Mouse (Mus musculus) embryonic facial prominence, embryonic 11.5 days (tissue): ENCODE measurements around the gene Irs1. TPM values are rescaled to one million over a fixed set of nuclear protein-coding genes. Genes with fewer than 3 reads are reported as not detected.

ENCODE experiments used
- ATAC-seq: fragments of 200-750 bp; cut with Nextera tagmentation; replicated peaks from 2 replicates; pipeline ENCODE4 v1.8.0; 2017; ENCODE audit warnings: low read depth; ENCODE audit not compliant: insufficient number of reproducible peaks, low FRiP score, low TSS enrichment
- DNase-seq: peaks from one replicate; pipeline ENCODE4 v3.0.0-alpha.2; 2015; ENCODE audit warnings: low spot score
- H3K27ac ChIP-seq: fragments of 300-500 bp; sonication (generic); replicated peaks from 2 replicates; pipeline ENCODE4 v1.5.1; 2014; ENCODE audit warnings: mild to moderate bottlenecking, low read depth, low read length, control low read depth
- H3K27me3 ChIP-seq: fragments of 300-500 bp; sonication (generic); 2 replicates; pipeline ENCODE4 v1.6.1; 2014; ENCODE audit warnings: mild to moderate bottlenecking, low read length, moderate library complexity, mixed read lengths; ENCODE audit not compliant: control insufficient read depth, insufficient read depth
- H3K36me3 ChIP-seq: fragments of 300-500 bp; sonication (generic); replicated peaks from 2 replicates; pipeline ENCODE4 v1.6.1; 2014; ENCODE audit warnings: low read depth, mild to moderate bottlenecking, low read length, moderate library complexity, mixed read lengths; ENCODE audit not compliant: control insufficient read depth, insufficient read depth
- H3K4me1 ChIP-seq: fragments of 300-500 bp; sonication (generic); 2 replicates; pipeline ENCODE4 v1.6.1; 2014; ENCODE audit warnings: low read length, mixed read lengths; ENCODE audit not compliant: control insufficient read depth, insufficient read depth
- H3K4me2 ChIP-seq: fragments of 300-500 bp; sonication (generic); 2 replicates; pipeline ENCODE4 v1.6.1; 2014; ENCODE audit warnings: low read depth, mild to moderate bottlenecking, control low read depth, low read length, moderate library complexity
- H3K4me3 ChIP-seq: fragments of 300-500 bp; sonication (generic); 2 replicates; pipeline ENCODE4 v1.5.1; 2014; ENCODE audit warnings: low read depth, low read length, control low read depth
- H3K9ac ChIP-seq: fragments of 300-500 bp; sonication (generic); replicated peaks from 2 replicates; pipeline ENCODE4 v1.6.1; 2014; ENCODE audit warnings: mild to moderate bottlenecking, control low read depth, low read length
- H3K9me3 ChIP-seq: fragments of 300-500 bp; sonication (generic); replicated peaks from 2 replicates; pipeline ENCODE4 v1.6.1; 2016; ENCODE audit warnings: mild to moderate bottlenecking, low read length, inconsistent platforms, mixed read lengths; ENCODE audit not compliant: control insufficient read depth
- WGBS: fragments of 180-500 bp; shearing (Covaris S2); extraction: QIAGEN DNeasy Blood & Tissue Kit; methylation state at CpG from one replicate; pipeline ENCODE4 v1.1.7; 2014; 5-methylcytosine and 5-hydroxymethylcytosine counted together
- polyA plus RNA-seq: library from polyadenylated mRNA; unstranded; fragments of >200 nt; fragmentation: Nextera tagmentation; extraction: Ambion mirVana; gene quantifications from 2 replicates; pipeline ENCODE4 v1.2.1, GENCODE M21; 2014

Irs1 gene
- polyA plus RNA-seq, 1 experiment from 2014 or later, result 8.3 TPM

DNA sequence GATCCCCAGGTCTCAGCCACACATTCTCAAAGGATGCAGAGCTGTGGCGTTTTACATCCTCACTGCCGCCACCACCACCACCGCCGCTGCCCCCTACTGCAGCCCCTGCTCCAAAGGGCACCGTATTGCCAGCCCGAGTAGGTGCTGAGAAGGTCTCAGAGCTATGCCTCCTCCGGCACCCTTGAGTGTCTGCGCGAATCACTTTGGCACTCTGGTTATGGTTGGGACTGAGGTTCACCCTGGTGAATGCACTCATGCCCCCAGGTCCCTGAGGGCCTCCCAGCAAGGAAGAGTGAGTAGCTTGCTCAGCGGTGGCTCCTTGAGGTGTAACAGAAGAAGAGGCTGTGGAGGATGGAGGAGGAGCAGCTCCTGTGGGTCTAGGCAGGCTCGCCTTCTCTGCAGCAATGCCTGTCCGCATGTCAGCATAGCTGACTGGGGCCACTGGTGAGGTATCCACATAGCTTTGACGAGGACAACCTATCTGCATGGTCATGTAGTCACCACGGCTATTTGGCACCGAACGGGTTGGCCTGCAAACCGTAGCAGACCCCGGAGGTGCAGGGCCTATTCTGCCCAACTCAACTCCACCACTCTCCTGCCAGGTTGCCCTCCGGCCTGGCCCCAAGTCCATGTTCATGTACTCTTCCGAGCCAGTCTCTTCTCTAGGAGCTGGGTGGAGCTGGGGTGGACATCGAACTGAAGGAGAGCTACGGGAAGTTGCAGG, 4.0 kb downstream of the Irs1 start:
- H3K27ac ChIP-seq, result no peak overlapping the region
- no peaks in the 10 kb centered on the region; the same call in 1 of the 2 replicates for H3K4me1 ChIP-seq
- peak overlapping the region; percentile 58 for H3K9ac ChIP-seq
- peak overlapping the region; percentile 65 for H3K4me2 ChIP-seq
- H3K4me3 ChIP-seq, result peak overlapping the region; percentile 37
- H3K9me3 ChIP-seq, result no peaks in the 10 kb centered on the region
- DNase-seq (no peak), ATAC-seq (no peak)
- WGBS, result 67% methylated on average over 22 of the region's 22 CpGs
- H3K27me3 ChIP-seq, result no peaks in the 10 kb centered on the region
- peaks cover 4% of the 10 kb centered on the region for H3K36me3 ChIP-seq

DNA sequence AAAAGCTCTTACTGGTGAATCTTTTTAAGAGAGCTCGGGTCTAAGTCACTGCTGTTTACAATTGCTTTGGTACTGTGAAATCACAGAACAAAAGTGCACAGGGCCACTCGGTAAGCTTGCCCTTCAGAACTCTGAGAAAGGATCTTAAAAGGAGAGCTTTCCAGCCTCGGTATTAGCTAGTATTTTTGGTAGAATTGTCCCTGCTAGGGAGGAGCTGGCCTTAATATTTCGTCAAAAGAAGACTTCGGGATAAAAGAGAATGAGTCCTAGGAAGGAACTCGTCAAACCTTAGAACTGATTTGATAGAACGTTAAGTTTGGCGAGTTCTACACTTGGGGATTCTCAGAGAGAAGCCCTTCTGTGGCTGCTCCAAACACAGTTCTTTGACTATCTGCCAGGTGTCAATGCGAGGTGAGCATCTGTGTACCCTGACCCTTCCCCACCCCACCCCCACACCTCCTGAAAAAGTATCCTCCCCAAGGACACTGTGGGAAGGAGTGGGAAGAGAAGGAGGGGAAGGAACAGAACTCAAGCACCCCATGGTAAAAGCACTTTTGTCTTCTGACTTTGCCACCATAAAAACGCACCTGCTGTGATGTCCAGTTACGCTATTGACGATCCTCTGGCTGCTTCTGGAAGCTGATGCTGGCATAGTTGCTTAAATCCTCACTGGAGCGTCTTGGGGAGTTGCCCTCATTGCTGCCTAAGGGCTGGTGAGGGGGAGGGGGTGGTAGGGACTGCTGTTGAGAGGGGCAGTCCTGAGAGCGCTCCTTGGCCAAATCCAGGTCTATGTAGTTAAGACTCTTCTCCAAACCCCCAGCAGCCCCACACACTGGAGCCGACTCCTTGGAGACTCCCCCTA, 4.8 kb downstream of the Irs1 start:
- peak overlapping the region; percentile 65 for H3K4me2 ChIP-seq
- 23% methylated on average over 15 of the region's 15 CpGs for WGBS
- peaks cover 4% of the 10 kb centered on the region for H3K36me3 ChIP-seq
- H3K4me1 ChIP-seq, result no peaks in the 10 kb centered on the region; the same call in 1 of the 2 replicates
- H3K9ac ChIP-seq, result peak overlapping the region; percentile 58
- no peaks in the 10 kb centered on the region for H3K9me3 ChIP-seq
- no peak for DNase-seq
- H3K27ac ChIP-seq, result 0 out of 2 replicates have a peak overlapping the region, but pooled peaks have one; percentile 28
- no peak for ATAC-seq
- H3K4me3 ChIP-seq, result peak overlapping the region; percentile 37
- H3K27me3 ChIP-seq, result no peaks in the 10 kb centered on the region

DNA sequence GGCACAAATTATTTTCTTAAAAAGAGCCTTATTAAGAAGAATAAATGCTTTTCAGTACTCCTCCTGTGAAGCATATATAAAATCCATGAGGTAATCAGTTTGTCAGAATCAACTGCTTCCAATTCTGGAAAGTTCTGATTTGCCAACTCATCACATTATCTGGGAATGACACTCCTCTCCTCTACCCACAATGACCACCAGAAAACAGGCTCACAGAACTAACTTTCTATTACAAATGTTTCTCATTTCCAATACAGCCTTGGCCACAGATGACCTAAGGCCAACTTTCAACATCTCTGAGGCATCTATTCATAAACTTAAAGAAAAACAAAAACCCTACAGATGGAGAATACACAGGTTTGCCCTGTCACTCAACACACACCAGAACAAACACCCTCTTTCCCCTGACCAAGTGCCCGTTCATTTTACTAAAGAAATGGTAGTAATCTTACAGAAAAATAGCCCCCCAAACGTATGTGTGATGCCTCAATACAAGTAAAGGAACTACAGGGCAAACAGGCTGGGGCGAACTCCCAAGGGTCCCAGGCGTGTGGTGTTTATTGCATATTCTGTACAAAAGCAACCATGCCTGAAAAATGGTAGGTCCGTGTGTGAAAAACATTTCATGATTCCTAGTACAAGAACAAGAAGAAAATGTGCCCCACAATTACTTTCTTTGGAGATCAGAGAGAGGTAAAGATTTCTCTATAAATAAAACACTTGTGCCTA, 5.6 kb downstream of the Irs1 start:
- peak overlapping the region; percentile 58 for H3K9ac ChIP-seq
- WGBS, result 30% methylated on average over 5 of the region's 5 CpGs
- H3K4me3 ChIP-seq, result peak overlapping the region; percentile 37
- no peaks in the 10 kb centered on the region; the same call in 1 of the 2 replicates for H3K4me1 ChIP-seq
- no peak for ATAC-seq
- no peaks in the 10 kb centered on the region for H3K27me3 ChIP-seq
- H3K9me3 ChIP-seq, result no peaks in the 10 kb centered on the region
- peak overlapping the region; percentile 65 for H3K4me2 ChIP-seq
- H3K36me3 ChIP-seq, result peaks cover 4% of the 10 kb centered on the region
- DNase-seq, result no peak
- H3K27ac ChIP-seq, result no peak overlapping the region

- H3K9ac ChIP-seq, result peak overlapping the region; percentile 68
- H3K9me3 ChIP-seq, result no peaks in the 10 kb centered on the region
- peak overlapping the region; percentile 23 for H3K4me3 ChIP-seq
- H3K4me1 ChIP-seq, result no peaks in the 10 kb centered on the region; the same call in 1 of the 2 replicates
- peak overlapping the region; percentile 67 for H3K4me2 ChIP-seq
- H3K36me3 ChIP-seq, result peaks cover 4% of the 10 kb centered on the region
- no peak for DNase-seq
- WGBS, result 39% methylated on average over 4 of the region's 4 CpGs
- peak overlapping the region; percentile 88; the same call in 1 of the 2 replicates for H3K27ac ChIP-seq
- ATAC-seq, result no peak
- no peaks in the 10 kb centered on the region for H3K27me3 ChIP-seq
Measured at GRCm38 (mm10) chr1:82284403-82284802, 6.8 kb downstream of the Irs1 start.

DNA sequence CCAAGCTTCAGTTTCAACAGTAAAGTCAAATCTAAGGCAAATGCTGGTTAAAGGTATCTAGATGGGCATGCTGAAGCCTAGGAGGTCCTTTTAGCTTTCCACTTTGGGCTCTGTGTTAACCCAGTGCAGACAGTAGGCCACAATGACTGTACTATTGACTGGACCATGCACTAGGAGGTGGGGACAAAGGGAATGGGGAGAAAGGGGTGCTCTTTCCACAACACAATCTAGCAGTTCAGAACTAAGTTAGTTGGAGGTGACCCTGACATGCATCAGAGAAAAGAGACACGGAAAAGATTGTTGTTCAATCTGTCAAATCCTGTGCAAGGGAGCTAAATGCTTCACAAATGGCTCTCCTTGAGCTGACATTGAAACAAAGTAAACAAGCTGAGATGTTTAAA, 7.3 kb downstream of the Irs1 start:
- peak overlapping the region; percentile 68 for H3K9ac ChIP-seq
- H3K4me2 ChIP-seq, result peak overlapping the region; percentile 67
- H3K4me3 ChIP-seq, result peak overlapping the region; percentile 43
- H3K36me3 ChIP-seq, result peaks cover 2% of the 10 kb centered on the region
- DNase-seq (peak; percentile 39), ATAC-seq (no peak)
- no peaks in the 10 kb centered on the region; the same call in 1 of the 2 replicates for H3K4me1 ChIP-seq
- whole genome bisulfite sequencing, result 14% methylated on average over 1 of the region's 1 CpGs
- H3K9me3 ChIP-seq, result no peaks in the 10 kb centered on the region
- H3K27me3 ChIP-seq, result no peaks in the 10 kb centered on the region
- peak overlapping the region; percentile 88 for H3K27ac ChIP-seq

GRCm38 (mm10) chr1:82282992-82283611, 8.1 kb downstream of the Irs1 start:
- Histone ChIP-seq H3K9ac (peak overlapping the region; percentile 68), H3K4me2 (peak overlapping the region; percentile 67), H3K4me3 (peak overlapping the region; percentile 43), H3K36me3 (no peaks in the 10 kb centered on the region; the same call in 1 of the 2 replicates), H3K4me1 (no peaks in the 10 kb centered on the region; the same call in 1 of the 2 replicates), H3K27me3 (no peaks in the 10 kb centered on the region), H3K9me3 (no peaks in the 10 kb centered on the region), H3K27ac (peak overlapping the region; percentile 88)
- peak; percentile 93 for DNase-seq
- under 1% methylated on average over 35 of the region's 35 CpGs for WGBS
- peak; percentile 97 for ATAC-seq

DNA sequence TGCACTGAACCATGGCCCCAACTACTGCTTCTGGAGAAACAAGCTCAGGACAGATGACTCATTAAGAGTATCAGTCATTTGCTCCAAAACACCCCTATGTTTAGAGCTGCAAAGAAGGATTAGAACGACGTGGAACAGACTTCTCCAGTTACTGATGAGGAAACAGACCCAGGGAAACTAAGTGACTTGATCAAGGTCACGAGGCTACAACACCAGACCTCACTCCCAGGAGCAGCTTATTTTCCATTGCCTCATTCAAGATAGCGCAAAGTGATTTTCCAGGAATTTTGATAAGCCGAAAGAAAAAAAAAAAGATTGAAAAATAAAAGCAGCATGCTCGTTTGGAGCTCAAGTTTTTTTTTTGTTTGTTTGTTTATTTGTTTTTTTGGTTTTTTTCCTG, 9.4 kb downstream of the Irs1 start:
- DNase-seq (no peak), ATAC-seq (no peak)
- H3K9ac ChIP-seq, result no peak overlapping the region
- 77% methylated on average over 6 of the region's 6 CpGs for WGBS
- H3K36me3 ChIP-seq, result peaks cover 3% of the 10 kb centered on the region; the same call in 1 of the 2 replicates
- no peak overlapping the region for H3K4me3 ChIP-seq
- no peak overlapping the region for H3K27ac ChIP-seq
- H3K4me1 ChIP-seq, result no peaks in the 10 kb centered on the region; the same call in 1 of the 2 replicates
- H3K27me3 ChIP-seq, result no peaks in the 10 kb centered on the region
- no peak overlapping the region for H3K4me2 ChIP-seq
- H3K9me3 ChIP-seq, result no peaks in the 10 kb centered on the region
